Mouse (Mus musculus) cortical plate, adult 2 months (tissue): ENCODE measurements at regions not wholly inside any gene's neighbourhood (a gene's known extent, or its start where the extent isn't known, plus 50 kb on each side); places are given as distances from the start of the nearest gene placed in this dataset.

Experiments used
- H3K27ac ChIP-seq: fragments of 200-500 bp; 2 replicates; pipeline ENCODE4 v1.5.1; 2012; ENCODE audit warnings: low read length, control low read depth, inconsistent platforms; ENCODE audit not compliant: insufficient read depth
- H3K4me1 ChIP-seq: fragments of 200-500 bp; 2 replicates; pipeline ENCODE4 v1.6.1; 2011; ENCODE audit warnings: low read length; ENCODE audit not compliant: control insufficient read depth, insufficient read depth
- H3K4me3 ChIP-seq: fragments of 200-500 bp; 2 replicates; pipeline ENCODE4 v1.5.1; 2011; ENCODE audit warnings: mild to moderate bottlenecking, low read length, control low read depth; ENCODE audit not compliant: insufficient read depth
- CTCF ChIP-seq: fragments of 200-500 bp; IDR thresholded peaks from 2 replicates; pipeline ENCODE4 v1.5.1; 2011; ENCODE audit warnings: mild to moderate bottlenecking, control low read depth, low read length; ENCODE audit not compliant: insufficient read depth; ENCODE audit errors: extremely low read depth
- POLR2A ChIP-seq: fragments of 200-500 bp; IDR thresholded peaks from 2 replicates; pipeline ENCODE4 v1.6.1; 2011; ENCODE audit warnings: mild to moderate bottlenecking, low read length, control low read depth; ENCODE audit not compliant: insufficient read depth; ENCODE audit errors: extremely low read depth

DNA sequence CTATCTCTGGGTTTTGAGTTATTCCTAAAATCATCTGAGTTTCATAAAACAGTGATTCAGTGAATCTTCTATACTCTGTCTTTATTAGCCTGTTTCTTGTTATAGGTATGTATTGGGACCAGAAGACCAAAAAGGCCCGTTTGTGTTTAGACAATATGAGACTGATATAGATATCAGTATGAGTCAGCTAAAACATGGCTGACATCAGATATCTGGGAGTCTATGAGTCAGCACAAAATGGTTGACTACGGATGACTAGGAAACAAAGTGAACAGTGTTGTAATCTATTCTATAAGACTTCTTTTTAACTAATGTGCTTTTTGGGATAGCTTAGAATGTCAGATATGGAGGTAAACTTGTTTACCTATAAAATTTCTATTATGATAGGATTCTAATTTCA lies 305.2 kb upstream of the Epha4 start:
- Histone ChIP-seq H3K27ac (no peak overlapping the region), H3K4me1 (no peaks in the 10 kb centered on the region; the same call in 1 of the 2 replicates), H3K4me3 (no peak overlapping the region)
- TF ChIP-seq CTCF (no peak), POLR2A (no peak)

DNA sequence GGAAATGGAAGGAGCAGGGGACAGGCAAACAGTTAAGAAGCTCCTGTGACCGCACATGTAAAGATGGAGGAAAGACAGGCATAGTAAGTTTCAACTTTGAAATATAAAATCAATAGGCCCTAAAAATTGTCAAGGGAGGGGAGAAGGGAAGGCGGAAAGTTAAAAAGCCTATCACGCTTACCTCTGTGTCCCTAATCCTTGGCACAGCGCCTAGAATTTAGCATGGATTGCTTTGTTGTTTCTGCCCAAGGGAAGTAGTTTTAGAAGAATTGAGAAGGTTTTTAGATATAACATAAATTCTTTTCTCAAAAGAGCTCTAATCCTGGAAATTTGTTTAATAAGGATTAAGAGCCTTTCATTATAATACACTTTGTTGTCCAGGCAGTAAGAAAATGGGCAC lies 300.6 kb upstream of the Epha4 start:
- no peak overlapping the region for H3K27ac ChIP-seq
- H3K4me1 ChIP-seq: no peaks in the 10 kb centered on the region
- no peak overlapping the region for H3K4me3 ChIP-seq
- TF ChIP-seq POLR2A: no peak
- no peak for TF ChIP-seq CTCF

DNA sequence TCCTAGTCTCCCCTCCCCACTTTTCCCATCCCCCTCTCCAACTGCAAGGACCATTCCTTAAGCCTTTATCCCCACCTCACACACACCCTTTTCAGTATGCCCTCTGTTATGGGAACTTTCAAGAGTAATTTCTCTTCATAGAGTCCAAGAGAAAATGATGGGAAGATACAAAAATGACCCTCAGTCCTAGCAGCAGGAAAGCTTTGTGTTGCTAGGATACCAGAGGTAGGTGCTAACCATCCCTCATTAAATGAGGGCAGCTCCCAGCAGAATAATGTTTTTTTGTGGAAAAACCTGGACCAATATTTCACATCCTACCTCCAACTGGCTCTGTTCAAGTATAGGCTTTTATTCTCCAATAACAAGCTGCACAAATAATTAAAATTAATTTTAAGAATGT lies 296.7 kb upstream of the Epha4 start:
- Histone ChIP-seq H3K27ac (no peak overlapping the region), H3K4me3 (no peak overlapping the region), H3K4me1 (no peaks in the 10 kb centered on the region)
- no peak for TF ChIP-seq CTCF
- TF ChIP-seq POLR2A: no peak

DNA sequence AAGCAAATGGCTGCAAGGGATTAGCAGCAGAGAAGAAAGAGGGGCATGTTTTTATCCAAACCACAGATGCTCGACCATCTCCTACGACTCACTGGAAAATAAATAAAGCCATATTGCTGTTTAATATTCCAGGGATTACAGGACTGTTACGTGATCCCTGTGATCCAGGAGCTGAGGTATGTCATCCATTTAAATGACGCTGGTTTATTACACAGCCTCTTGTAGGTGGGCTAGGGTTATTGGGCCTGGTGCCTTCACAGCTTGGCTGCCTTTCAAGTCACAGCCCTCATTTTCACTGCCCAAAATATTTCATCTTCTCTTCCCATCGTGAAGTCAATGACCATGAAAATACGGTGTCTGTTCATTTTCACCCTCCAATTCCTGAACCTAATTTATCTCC lies 276.1 kb upstream of the Epha4 start:
- Histone ChIP-seq H3K27ac (no peak overlapping the region), H3K4me3 (no peak overlapping the region), H3K4me1 (no peaks in the 10 kb centered on the region)
- no peak for TF ChIP-seq POLR2A
- no peak for TF ChIP-seq CTCF

DNA sequence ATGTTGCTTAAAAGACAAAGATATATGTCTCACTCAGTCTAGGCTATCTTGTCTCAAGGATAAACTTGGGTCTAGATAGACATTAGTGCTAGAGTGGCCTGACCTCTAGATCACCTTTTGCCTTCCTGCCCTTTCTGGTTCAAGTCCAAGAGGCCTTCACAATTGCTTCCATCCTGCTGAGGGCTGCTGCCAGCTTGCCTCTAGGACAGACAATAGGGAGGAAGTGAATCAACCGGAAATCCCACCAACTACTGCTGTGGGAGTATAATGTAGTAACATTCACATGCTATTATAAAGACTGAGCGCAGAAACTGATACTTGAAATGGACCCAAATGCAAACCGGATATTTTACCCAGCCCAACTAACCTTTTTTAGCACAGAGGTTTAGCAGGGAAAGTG lies 239.4 kb upstream of the Epha4 start:
- TF ChIP-seq POLR2A: no peak
- no peak for TF ChIP-seq CTCF
- no peak overlapping the region for H3K4me3 ChIP-seq
- H3K27ac ChIP-seq: no peak overlapping the region
- H3K4me1 ChIP-seq: no peaks in the 10 kb centered on the region

DNA sequence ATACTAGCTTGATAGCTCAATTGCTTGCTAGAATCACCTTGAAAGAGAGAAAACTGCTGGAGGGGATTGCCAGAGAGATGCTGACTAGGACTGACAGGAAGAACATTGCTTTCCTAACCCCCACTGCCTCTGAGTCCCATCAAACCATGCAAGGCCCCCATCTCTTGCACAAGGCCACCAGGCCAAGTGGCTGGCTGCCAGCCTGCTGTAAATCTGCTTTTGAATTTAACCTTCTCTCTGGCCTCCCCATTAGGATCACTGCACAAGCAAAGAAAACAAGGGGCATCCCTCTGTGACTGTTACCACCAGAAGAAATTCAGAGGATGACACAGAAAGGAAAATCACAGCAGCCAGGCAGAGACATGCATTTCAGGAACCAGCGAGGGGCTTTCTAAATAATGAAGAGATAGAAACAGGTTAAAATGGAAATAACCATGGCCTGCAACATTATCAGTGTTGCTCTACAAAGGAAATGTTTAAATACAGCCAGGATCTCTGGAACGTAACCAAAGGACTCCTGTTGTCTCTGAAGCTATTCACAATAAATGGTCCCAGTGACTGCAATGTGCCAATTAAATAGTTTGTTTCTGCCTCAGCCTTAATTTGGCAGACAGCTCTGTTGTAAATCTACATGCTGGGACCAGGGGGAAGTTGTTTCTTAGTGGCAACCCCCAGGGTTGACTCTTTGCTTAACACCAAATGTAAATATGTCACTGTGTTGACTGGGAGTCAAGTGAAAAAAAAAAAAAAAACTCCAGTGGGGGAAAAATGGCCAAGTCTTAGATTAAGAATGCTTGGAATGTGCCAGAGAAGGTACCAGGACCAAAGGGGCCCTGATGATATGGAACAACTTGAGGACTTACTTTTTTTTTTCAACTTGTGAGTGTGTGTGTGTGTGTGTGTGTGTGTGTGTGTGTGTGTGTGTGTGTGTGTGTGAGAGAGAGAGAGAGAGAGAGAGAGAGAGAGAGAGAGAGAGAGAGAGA lies 233.9 kb upstream of the Epha4 start:
- no peaks in the 10 kb centered on the region for H3K4me1 ChIP-seq
- H3K4me3 ChIP-seq: no peak overlapping the region
- no peak overlapping the region for H3K27ac ChIP-seq
- no peak for TF ChIP-seq CTCF
- no peak for TF ChIP-seq POLR2A

DNA sequence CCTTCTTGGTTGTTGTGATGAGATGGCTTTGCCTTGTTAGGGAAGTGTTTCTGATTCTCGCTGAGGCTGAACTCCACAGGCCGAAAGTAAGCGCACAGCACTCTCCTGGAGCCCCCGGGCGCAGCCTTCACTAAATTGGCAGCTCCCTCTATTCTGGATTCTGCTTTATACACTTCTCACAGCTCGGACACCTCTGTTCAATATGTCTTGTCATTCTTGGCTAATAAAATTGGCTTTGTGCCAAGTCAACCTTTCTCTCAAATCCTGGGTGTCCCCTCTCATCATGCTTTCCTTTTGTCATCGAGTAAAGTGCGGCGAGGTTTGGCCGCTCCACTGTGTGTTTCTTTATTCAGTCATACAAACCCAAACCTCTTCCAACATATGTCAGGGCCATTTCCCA lies 217.2 kb upstream of the Epha4 start:
- Histone ChIP-seq H3K4me3 (no peak overlapping the region), H3K27ac (no peak overlapping the region), H3K4me1 (no peaks in the 10 kb centered on the region)
- no peak for TF ChIP-seq CTCF
- no peak for TF ChIP-seq POLR2A

DNA sequence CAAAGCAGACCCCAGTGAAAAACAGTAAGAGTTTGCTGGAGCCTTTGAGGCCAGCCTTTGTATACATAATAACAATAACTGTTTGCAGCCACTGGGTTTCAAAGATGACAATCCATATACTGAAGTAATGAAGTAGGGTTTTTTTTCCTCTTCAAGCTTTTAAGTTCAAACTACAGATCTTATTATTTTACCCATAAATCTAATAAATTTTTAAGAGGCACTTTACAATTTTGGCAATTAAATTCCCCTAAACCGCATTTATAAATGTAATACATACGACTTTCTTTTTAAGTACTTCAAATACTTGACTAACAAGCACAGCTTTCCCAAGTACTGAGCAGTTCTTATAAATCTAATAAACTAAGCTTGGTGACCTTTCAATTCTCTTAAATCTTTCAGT lies 212.7 kb upstream of the Epha4 start:
- H3K4me1 ChIP-seq: no peaks in the 10 kb centered on the region
- no peak overlapping the region for H3K4me3 ChIP-seq
- TF ChIP-seq POLR2A (no peak), CTCF (no peak)
- no peak overlapping the region for H3K27ac ChIP-seq

DNA sequence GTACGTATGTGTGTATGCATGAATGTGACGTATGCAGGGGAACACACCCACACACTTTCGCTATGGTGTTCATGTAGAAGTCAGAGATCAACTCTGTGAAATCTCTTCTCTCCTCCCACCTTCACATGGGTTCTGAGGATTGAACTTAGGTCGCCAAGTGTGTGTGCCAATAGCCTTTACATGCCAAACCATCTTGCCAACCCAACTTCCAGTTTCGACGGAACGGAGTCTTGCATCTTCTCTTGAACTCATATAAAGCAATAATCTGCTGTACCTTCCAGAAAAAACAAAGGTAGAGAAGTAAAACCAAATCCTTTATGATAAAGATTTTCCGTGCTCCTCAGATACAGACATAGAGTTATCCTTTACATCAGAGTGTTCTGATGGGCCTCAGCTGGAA lies 208.4 kb upstream of the Epha4 start:
- H3K4me3 ChIP-seq: no peak overlapping the region
- TF ChIP-seq CTCF: no peak
- TF ChIP-seq POLR2A: no peak
- H3K27ac ChIP-seq: no peak overlapping the region
- no peaks in the 10 kb centered on the region for H3K4me1 ChIP-seq

DNA sequence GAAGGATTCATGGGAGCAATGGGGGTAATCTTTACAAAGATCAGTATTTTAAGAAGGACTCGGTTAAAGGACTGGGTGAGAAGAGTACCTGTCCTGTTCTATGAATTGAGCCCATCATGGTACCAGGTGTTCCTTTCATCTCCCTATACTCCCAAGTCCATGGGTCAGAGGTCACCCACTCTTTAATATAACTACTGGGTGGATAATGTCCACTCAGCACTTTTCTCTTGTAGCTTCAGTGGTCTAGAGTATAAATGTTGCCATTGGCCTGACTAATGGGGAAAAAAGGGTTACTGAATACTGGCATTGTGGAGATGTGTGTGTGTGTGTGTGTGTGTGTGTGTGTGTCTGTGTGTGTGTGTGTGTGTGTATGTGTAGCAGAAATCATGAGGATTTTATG lies 206.0 kb upstream of the Epha4 start:
- H3K4me1 ChIP-seq: no peaks in the 10 kb centered on the region
- H3K4me3 ChIP-seq: no peak overlapping the region
- no peak overlapping the region for H3K27ac ChIP-seq
- TF ChIP-seq CTCF (no peak), POLR2A (no peak)
